Mouse (Mus musculus) G1E-ER4 (cell line): ENCODE measurements around the gene 2010111I01Rik. TPM values are rescaled to one million over a fixed set of nuclear protein-coding genes. Genes with fewer than 3 reads are reported as not detected.

Experiments
- GATA1 ChIP-seq: IDR thresholded peaks from one replicate; pipeline ENCODE4 v1.8.0; 2012; ENCODE audit warnings: low read length, inconsistent platforms
- polyA plus RNA-seq: library from polyadenylated mRNA; stranded (reverse); fragments of >175 nt; gene quantifications from 2 replicates; pipeline ENCODE4 v1.2.3, GENCODE M21; 2012

Gene 2010111I01Rik
- polyA plus RNA-seq, 1 experiment: 47.5 TPM

DNA sequence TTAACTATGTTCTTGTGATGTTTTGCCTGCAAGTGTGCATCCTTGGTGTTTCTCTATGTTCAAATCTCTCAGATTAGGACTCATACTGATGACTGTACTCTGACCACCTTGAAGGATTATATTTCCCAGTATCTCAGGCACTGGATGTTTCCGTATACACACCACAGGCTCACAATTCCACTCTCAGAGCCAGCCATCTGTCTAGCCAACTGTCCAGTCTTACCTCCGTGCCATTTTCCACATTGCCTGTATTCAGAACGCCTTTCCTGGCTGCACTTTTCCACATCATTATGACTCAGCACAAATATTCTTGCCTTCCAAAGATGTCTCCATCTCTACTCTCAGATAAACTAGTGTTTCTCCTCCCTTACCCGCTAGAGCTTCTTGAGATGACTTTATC, 212.5 kb downstream of the 2010111I01Rik start:
- no peak for TF ChIP-seq GATA1

DNA sequence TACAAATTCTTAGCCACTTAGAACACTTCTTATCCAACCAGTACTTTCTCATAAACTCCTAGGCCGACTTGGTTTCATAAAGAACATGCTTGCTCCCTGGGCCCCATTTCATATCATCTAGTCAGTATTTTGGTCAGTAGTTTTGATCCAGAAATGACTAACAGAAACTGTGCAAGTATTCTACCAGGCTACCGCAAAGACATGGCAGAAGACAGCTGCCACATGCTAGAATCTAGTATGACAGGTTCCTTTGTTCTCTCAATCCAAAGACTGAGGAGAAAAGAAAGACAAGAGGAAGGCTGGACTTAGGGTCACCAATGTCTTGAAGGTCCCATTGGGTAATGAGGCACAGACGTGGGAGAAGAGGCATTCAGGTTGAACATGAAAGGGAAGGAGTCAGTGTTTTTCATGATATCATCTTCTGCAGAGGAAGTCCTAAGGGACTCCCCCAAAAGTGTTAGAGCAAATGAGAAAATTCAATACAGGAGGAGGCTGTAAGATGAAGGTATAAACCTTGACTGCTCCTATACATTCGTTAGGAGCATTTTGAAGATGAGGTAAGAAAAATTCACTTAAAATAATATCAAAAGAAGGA, 216.0 kb downstream of the 2010111I01Rik start:
- TF ChIP-seq GATA1: no peak

DNA sequence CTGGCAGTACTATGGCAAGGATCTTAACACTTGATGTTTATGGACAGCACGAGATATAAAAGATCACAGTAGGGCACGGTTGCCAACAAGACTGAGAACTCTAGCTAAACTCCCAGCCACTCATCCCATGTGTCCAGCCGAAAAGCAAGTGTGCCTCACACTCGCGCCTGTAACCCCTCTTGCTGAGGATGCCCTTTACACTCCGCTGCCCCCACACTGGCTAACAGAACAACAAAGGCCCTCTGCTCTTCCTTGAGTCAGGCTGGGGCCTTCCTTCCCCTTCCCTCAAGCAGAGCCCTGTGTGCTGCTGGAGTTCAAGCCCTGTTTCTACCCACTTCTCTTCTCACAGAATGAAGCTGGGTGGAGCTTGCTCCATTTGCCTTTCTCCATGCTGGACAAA, 220.3 kb downstream of the 2010111I01Rik start:
- TF ChIP-seq GATA1: no peak

DNA sequence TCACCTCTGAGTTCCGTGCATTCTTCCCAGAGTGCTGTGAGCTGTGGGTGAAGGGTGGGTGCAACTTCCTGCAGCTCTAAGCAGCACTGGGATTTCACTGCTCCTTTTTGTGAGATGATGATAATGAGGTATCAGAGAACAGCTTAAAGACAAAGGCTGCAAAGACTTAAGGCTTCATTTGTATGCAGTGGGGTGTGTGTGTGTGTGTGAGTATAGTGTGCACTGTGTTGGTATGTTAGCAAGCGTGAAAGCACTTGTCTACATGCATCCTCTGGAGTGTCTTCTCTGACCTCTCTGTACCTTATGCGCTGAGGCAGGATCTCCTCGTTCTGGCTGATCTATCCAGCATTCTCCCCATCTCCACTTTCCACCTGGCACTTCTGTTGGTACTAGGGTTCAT, 221.5 kb downstream of the 2010111I01Rik start:
- no peak for TF ChIP-seq GATA1

DNA sequence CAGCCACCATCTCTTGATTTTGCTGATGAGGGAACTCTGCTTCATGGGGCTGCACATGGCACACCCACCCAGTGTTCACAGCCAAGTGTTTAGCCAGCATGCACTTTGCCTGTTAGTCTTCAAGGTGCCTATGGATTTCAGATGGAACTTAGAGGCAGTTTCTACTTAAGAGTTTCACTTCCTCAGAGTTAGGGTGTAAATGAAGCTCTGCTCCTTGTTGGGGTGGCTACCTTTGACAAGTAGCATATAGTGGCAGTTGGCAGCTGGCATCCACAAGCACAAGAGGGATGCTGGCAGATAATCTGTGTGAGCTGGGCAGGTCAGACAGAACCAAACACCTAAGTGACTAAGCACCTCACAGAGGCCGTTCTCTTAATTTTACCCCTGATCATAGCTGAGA, 221.9 kb downstream of the 2010111I01Rik start:
- TF ChIP-seq GATA1: no peak

DNA sequence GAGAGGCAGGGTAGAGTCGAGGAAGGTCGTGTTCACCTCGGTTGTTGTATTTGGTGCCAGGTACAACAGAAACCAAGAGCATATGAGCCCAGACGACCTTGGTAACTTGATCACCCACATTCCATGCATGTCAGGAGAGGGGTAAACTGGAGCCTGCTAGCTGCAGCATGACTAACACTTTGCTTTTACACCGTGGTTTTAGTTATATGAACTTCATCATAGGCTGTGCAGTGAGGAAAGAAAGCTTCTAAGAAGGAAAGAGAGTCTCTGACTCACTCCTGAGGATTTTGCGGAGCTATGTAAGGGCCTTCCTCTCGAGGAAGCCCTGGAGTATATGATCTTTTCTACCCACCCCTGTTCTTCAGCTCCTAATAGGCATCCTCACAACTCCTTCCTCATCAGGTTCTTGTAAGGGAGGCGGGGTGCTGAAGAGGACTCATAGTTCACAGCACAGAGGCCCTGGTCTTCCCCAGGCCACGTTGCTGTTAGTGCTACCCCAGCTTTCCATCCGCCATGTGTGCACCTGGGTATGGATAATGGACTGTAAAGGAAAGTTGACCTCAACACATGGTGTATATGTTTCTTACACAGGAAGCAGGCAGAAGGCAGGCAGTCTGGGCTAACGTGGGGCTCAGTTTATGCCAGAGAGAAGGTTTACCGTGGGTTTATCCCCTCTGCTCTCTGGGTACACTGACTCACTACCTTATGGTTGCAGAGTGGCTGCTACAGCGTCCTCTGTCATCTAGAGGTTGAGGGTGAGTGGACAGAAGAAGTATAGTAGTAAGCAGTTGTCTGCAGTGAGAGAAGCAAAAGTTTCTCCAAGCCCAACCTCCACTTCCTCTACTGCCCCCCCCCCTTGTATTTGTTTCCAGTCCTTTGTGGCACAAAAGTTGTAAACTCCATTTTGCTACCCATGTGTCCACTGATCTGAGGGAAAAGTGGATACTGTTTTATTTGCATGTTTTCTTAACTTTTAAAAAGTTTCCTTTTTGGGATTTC, 222.8 kb downstream of the 2010111I01Rik start:
- no peak for TF ChIP-seq GATA1

DNA sequence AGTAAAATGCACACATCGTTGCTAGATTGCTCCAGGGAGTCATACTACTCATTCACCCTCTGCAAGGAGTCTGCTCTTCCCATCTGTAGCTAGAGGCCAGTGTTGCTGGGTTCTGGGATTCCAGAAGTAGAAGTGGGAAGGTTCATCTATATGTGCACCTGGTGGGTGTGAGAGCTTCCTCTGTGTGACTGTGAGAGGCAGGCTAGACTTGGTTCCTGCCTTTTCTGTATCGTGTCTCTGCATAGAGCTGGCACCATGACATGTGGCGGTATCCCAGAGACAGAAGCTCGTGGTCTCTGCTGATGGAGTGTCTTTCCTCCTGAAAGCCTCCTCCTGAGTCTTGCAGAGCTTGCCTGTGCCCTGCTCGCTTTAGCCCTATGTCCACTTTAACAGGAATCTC, 223.6 kb downstream of the 2010111I01Rik start:
- no peak for TF ChIP-seq GATA1

DNA sequence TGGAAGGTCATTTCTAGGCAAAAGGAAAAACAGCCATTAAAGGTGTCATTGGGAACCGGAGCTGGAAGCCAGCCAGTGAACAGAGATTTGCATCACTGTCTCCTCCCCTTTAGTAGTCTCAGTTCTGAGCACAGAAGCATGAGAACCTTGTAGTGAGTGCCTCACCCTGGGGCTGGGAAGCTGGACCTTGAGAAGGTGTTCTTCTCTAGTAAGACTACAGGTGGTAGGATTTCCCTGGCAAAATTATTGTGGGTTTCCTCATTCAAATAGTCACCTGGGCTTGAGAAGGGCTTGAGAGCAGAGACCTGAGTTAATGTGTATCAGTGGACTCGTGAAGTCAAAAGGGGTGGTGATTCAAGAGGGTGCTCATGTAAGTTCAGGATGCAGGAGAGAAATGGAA, 224.1 kb downstream of the 2010111I01Rik start:
- TF ChIP-seq GATA1: no peak

DNA sequence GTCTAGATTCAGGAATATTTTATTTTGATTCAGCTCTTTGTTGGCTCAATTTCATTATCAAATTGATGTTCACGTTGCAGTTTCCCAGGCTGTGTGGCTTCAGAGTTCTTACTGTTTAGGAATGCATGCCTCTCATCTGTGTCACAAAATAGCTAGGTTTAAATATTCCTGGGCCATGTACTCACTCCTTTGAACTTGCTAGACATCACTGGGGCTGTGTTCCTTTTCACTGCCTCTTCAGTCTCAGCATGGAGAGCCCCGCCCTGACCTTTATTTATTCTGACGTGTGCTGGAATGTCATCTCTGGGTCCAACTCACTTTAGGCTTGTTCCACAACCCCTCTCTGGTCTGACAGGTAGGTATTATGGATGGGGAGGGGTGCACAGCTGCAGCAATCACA, 228.7 kb downstream of the 2010111I01Rik start:
- no peak for TF ChIP-seq GATA1

DNA sequence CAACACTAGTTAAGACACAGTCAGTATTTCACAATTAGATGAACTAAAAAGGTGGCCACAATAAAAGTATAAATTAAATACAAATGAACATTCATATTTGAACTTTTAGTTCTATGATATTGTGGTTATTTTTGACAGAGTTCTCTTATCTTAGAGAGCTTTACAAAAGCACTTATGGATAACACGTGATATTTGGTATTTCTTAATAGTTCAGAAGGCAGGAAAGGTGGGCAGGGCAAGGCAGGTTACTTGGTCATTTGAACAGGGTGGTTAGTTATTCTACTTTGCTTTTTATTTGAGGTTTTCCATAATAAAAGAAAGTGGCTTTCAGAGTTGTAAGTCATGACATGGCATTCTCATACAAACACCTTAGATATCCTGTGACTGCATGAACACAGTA, 233.3 kb downstream of the 2010111I01Rik start:
- TF ChIP-seq GATA1: no peak

DNA sequence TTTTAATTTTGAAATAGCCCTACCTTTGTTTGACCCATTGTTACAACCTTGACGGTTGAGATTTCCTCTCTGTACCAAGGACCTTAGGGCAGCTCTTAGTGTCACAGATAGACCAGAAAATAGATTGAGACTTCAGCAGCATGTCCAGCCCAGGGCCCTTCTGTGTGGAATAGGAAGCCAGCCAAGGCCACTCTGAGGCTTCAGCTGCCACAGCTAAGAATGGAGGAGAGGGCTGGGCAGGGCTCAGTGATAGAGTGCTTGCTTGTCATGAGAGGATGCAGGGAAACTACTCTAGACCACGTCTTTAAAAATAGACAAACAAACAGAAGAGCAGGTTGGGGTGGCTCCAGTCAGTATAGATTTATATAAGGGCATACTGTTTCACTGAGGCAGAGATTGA, 234.9 kb downstream of the 2010111I01Rik start:
- TF ChIP-seq GATA1: no peak

DNA sequence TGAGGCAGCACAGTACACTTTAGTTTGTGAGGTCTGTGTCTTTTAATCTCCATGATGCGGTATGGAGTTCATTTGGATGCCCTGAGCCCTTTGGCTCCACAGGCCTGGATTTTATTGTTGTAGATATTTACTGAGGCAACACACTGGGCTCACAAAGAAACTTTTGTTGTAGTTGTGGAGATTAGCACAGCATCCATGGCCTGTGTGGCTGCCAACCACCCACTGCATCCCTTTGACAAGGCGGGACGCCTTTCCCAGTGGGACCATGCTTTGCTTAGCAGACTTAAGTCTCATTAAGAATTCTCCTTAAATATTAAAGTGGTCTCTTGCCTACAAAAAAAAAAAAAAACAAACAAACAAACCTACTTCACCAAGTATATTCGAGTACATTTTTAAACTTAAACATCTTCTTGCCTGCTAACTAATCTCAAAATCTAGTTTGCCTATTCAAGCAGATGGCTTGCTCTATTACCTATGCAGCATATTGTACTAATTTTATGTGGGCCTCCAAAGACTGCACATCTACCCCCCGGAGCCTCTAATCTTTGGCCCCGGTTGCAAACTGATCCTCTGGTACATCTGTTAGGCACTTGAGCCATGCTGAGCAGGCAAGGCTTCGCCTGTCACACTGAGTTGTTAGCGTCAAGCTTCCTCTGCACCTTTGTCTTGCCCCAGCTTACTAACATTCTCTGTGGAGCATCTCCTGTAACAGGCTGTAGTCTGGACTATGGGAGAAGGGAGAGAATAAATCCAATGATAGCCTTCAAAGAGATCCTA, 239.0 kb downstream of the 2010111I01Rik start:
- no peak for TF ChIP-seq GATA1

DNA sequence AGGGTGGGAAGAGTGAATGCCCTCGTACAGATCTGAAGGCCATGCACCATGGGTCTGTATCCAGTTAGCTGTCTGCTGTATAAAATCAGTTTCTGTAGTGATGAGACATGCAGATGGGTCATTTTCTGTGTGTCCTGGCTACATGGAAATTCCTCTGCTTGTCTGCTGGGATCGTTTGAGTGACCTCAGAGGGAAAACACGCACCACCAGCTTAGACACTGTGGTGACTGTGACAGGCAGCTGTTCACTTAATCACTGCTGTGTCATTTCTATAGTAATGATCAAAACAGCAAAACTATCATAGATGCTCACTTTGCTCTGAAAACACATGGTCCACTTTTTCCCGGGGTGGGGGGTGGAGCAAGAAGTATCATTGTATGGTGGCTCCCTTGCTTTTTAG, 241.1 kb downstream of the 2010111I01Rik start:
- TF ChIP-seq GATA1: no peak

DNA sequence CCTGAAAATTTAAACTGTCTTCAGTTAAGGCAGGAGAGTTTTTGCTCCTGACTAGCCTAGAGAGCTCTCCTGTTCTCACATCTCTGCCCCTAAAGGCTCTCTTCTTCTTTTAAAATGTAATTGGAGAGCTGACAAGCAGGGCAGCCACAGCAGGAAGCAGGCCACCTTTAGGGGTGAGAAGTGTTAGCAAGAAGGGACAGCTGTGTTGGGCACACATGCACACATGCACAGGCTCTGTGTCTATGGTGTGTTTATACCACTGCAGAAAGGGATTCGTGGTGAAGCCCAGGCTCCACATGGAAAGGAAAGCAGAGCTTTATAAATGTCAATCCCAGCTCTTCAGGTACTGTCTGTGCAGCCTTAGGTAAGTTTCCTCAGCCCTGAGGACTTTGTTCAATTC, 241.7 kb downstream of the 2010111I01Rik start:
- TF ChIP-seq GATA1: no peak

DNA sequence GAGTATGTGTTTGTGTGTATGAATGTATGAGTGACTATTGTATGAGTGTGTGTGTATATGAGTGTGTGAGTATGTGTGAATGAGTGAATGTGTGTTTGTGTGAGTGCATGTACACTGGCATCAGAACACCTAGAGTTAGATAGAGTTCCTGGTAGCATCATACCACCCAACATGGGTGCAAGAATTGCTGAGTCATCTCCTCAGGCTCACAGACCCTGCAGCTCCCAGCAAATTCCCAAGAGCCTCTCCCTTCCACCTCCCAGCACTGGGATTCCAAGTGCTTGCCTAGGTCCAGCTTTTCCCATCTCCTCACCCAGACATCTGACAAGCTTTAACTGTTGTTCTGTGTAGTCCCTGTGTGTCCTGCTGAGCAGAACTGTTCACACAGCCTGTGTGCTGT, 251.8 kb downstream of the 2010111I01Rik start:
- TF ChIP-seq GATA1: no peak

DNA sequence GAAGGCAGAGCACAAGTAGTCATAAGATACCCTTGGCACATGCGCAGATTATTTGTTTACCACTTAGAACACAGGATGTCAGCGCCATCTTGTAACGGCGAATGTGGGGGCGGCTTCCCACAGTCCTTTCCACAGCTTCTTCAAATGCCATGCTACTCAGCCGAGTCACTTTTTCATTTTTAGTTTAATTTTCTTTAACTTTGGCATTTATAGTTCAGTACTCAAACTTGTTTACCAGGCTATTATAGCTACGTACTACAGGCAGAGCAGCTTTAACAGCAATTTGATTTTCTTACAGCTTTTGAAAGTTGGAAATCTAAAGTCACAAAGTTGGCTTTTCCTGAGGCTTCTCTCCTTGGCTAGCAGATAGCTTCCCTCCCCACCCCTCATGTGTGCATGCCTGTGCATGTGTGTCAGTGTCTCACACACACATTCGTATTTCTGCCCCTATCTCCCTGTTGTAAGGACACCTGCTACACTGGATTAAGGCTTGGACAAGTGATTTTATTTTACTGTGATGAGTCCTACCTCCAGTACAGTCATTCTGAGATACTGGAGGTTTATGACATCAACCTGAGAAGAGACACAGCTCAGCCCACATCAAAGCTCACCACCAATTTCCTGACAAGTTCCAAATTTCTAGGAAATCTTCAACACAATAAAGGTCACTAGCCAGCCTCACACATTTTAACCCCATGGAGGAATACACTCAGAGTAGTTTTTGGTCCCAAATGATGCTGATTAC, 258.5 kb downstream of the 2010111I01Rik start:
- TF ChIP-seq GATA1: no peak
